Mouse (Mus musculus): ENCODE data around the gene Vmn2r19. TPM values are rescaled to one million over a fixed set of nuclear protein-coding genes. Genes with fewer than 3 reads are reported as not detected.
"Not testable (repeated sequence)": the region's sequence is repeated elsewhere in the genome, so short reads cannot be mapped to it uniquely, and the experiment has no call there.

The Vmn2r19 gene
- not detected for total RNA-seq (2021)

GRCm38 (mm10) chr6:123308033-123308432 is at the start of gene Vmn2r19:
Vmn2r19 (plus strand) TSS chr6:123308333.
- no peak for DNase-seq

- DNase-seq = no peak
These were observed 49.2 kb upstream of the Vmn2r19 start for GRCm38 (mm10) chr6:123258946-123259345.

GRCm38 (mm10) chr6:123259889-123260603 is 48.1 kb upstream of the Vmn2r19 start:
- DNase-seq = no peak

GRCm38 (mm10) chr6:123260868-123261267 is 47.3 kb upstream of the Vmn2r19 start:
- no peak for DNase-seq

GRCm38 (mm10) chr6:123261555-123262161 is 46.5 kb upstream of the Vmn2r19 start, which contains the start of gene Clec4d:
Clec4d (plus strand) TSS chr6:123262111.
- DNase-seq = no peak

- DNase-seq = no peak
These were observed 43.9 kb upstream of the Vmn2r19 start for GRCm38 (mm10) chr6:123264194-123264593.

GRCm38 (mm10) chr6:123265809-123266208 is 42.3 kb upstream of the Vmn2r19 start:
- DNase-seq = no peak

GRCm38 (mm10) chr6:123266945-123267344 is 41.2 kb upstream of the Vmn2r19 start:
- no peak for DNase-seq

GRCm38 (mm10) chr6:123279443-123279842 is 28.7 kb upstream of the Vmn2r19 start:
- DNase-seq = peak in 1 of 2 experiments; percentile 5

GRCm38 (mm10) chr6:123286311-123286710 is 21.8 kb upstream of the Vmn2r19 start:
- no peak for DNase-seq

- no peak for DNase-seq
These were observed 19.2 kb upstream of the Vmn2r19 start for GRCm38 (mm10) chr6:123288931-123289330.

- DNase-seq = no peak
These were observed 18.4 kb upstream of the Vmn2r19 start, which contains the start of gene Clec4e for GRCm38 (mm10) chr6:123289753-123290152. Clec4e (minus strand) TSS chr6:123289870.

- no peak for DNase-seq
These were observed 15.3 kb upstream of the Vmn2r19 start for GRCm38 (mm10) chr6:123292751-123293400.

- DNase-seq = not testable (repeated sequence)
These were observed 14.6 kb upstream of the Vmn2r19 start for GRCm38 (mm10) chr6:123293509-123293908.

- no peak for DNase-seq
These were observed 11.4 kb upstream of the Vmn2r19 start for GRCm38 (mm10) chr6:123296687-123297086.

GRCm38 (mm10) chr6:123306315-123306714 is 1.8 kb upstream of the Vmn2r19 start:
- DNase-seq = not testable (repeated sequence)

- DNase-seq = no peak
These were observed 24.4 kb downstream of the Vmn2r19 start for GRCm38 (mm10) chr6:123332503-123332902.

GRCm38 (mm10) chr6:123340093-123340492 is 32.0 kb downstream of the Vmn2r19 start:
- peak; percentile 3 to 4 for DNase-seq

GRCm38 (mm10) chr6:123346141-123346540 is 38.0 kb downstream of the Vmn2r19 start:
- no peak for DNase-seq

Measured in layer of hippocampus, postnatal 36 days (tissue).